Mouse (Mus musculus): ENCODE measurements around the gene Tspyl3. TPM values are rescaled to one million over a fixed set of nuclear protein-coding genes. Genes with fewer than 3 reads are reported as not detected.

Gene Tspyl3
- polyA plus RNA-seq, 1 experiment from 2014 or later = 16.0 TPM

DNA sequence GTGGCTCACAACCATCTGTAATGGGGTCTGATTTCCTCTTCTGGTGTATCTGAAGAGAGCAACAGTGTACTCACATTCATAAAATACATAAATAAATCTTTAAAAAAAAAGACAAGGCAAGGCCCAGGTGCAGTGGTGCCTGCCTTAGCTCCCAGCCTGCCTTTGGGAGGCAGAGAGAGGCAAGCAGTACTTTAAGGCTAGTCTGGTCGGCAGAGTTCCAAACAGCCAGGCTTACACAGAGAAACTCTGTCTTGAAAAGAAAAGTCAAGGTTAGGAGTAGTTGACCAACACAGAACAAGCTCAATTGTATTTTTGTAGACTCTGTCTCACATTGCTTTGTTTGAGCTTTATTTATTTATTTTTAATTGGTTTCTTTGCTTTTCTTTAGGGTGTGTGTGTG lies 22.5 kb downstream of the Tspyl3 start:
- H3K36me3 ChIP-seq = peaks cover 82% of the 10 kb centered on the region
- no peak overlapping the region for H3K4me2 ChIP-seq (replicated peaks)
- WGBS = 72% methylated on average over 1 of the region's 1 CpGs
- H3K4me1 ChIP-seq = no peaks in the 10 kb centered on the region
- H3K27ac ChIP-seq (replicated peaks) = no peak overlapping the region
- H3K9ac ChIP-seq = no peak overlapping the region
- no peak overlapping the region for H3K4me3 ChIP-seq (replicated peaks)
- no peaks in the 10 kb centered on the region for H3K9me3 ChIP-seq (replicated peaks)
- H3K27me3 ChIP-seq = no peaks in the 10 kb centered on the region
- no peak for ATAC-seq (ENCODE audit: insufficient number of reproducible peaks, low FRiP score, low TSS enrichment, low read depth)

GRCm38 (mm10) chr2:153199114-153199513 lies 26.1 kb downstream of the Tspyl3 start:
- Histone ChIP-seq H3K4me1 (no peaks in the 10 kb centered on the region), H3K4me2 (replicated peaks) (no peak overlapping the region), H3K27me3 (no peaks in the 10 kb centered on the region), H3K9me3 (replicated peaks) (no peaks in the 10 kb centered on the region), H3K9ac (no peak overlapping the region), H3K27ac (replicated peaks) (no peak overlapping the region), H3K36me3 (peaks cover 74% of the 10 kb centered on the region), H3K4me3 (replicated peaks) (no peak overlapping the region)
- 85% methylated on average over 2 of the region's 2 CpGs for WGBS
- no peak for ATAC-seq (ENCODE audit: insufficient number of reproducible peaks, low FRiP score, low TSS enrichment, low read depth)

- Histone ChIP-seq H3K27ac (replicated peaks) (no peak overlapping the region), H3K27me3 (no peaks in the 10 kb centered on the region), H3K9me3 (replicated peaks) (no peaks in the 10 kb centered on the region), H3K4me3 (replicated peaks) (no peak overlapping the region), H3K4me1 (no peaks in the 10 kb centered on the region), H3K4me2 (replicated peaks) (no peak overlapping the region), H3K9ac (no peak overlapping the region), H3K36me3 (peaks cover 72% of the 10 kb centered on the region)
- 76% methylated on average over 5 of the region's 5 CpGs for WGBS
- 0 out of 2 replicates have a peak, but pooled peaks have one; percentile 13 for ATAC-seq (ENCODE audit: insufficient number of reproducible peaks, low FRiP score, low TSS enrichment, low read depth)
Measured at GRCm38 (mm10) chr2:153198485-153198884, 26.8 kb downstream of the Tspyl3 start.

GRCm38 (mm10) chr2:153194255-153194654 lies 31.0 kb downstream of the Tspyl3 start:
- H3K4me3 ChIP-seq (replicated peaks) = no peak overlapping the region
- no peak for ATAC-seq (ENCODE audit: insufficient number of reproducible peaks, low FRiP score, low TSS enrichment, low read depth)
- H3K27me3 ChIP-seq = no peaks in the 10 kb centered on the region
- H3K4me1 ChIP-seq = no peaks in the 10 kb centered on the region
- 95% methylated on average over 3 of the region's 3 CpGs for WGBS
- H3K9ac ChIP-seq = no peak overlapping the region
- H3K4me2 ChIP-seq (replicated peaks) = no peak overlapping the region
- H3K9me3 ChIP-seq (replicated peaks) = no peaks in the 10 kb centered on the region
- H3K36me3 ChIP-seq = peaks cover 80% of the 10 kb centered on the region
- no peak overlapping the region for H3K27ac ChIP-seq (replicated peaks)

- no peaks in the 10 kb centered on the region for H3K4me1 ChIP-seq
- no peak overlapping the region for H3K27ac ChIP-seq (replicated peaks)
- ATAC-seq (ENCODE audit: insufficient number of reproducible peaks, low FRiP score, low TSS enrichment, low read depth) = no peak
- no peak overlapping the region for H3K4me3 ChIP-seq (replicated peaks)
- no peak overlapping the region for H3K4me2 ChIP-seq (replicated peaks)
- peaks cover 91% of the 10 kb centered on the region for H3K36me3 ChIP-seq
- no peaks in the 10 kb centered on the region for H3K9me3 ChIP-seq (replicated peaks)
- no peaks in the 10 kb centered on the region for H3K27me3 ChIP-seq
- no peak overlapping the region for H3K9ac ChIP-seq
- 82% methylated on average over 2 of the region's 2 CpGs for WGBS
Measured at GRCm38 (mm10) chr2:153191242-153191641, 34.0 kb downstream of the Tspyl3 start.

DNA sequence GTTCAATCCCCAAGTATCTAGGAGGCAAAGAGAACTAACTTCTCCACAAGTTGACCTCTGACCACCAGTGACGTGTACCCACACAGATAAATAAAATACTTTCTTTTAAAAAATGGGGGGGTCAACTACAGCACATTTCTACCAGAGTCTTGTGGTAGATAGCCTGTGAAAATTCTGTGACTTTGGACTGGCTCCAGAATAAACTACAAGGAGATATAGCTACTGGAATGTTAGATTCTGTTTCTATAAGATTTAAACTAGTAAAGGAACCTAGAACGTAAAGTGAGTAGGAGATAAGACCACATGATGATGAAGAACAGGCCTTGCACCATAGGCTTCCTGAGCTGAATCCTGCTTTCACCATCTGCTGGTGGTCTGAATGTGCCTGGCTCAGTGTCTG lies 37.4 kb downstream of the Tspyl3 start:
- ATAC-seq (ENCODE audit: insufficient number of reproducible peaks, low FRiP score, low TSS enrichment, low read depth) = no peak
- no peaks in the 10 kb centered on the region for H3K27me3 ChIP-seq
- H3K4me1 ChIP-seq = no peaks in the 10 kb centered on the region
- no peak overlapping the region for H3K4me3 ChIP-seq (replicated peaks)
- H3K27ac ChIP-seq (replicated peaks) = no peak overlapping the region
- H3K9ac ChIP-seq = no peak overlapping the region
- no peak overlapping the region for H3K4me2 ChIP-seq (replicated peaks)
- peaks cover 92% of the 10 kb centered on the region for H3K36me3 ChIP-seq
- H3K9me3 ChIP-seq (replicated peaks) = no peaks in the 10 kb centered on the region
- 85% methylated on average over 2 of the region's 2 CpGs for WGBS

DNA sequence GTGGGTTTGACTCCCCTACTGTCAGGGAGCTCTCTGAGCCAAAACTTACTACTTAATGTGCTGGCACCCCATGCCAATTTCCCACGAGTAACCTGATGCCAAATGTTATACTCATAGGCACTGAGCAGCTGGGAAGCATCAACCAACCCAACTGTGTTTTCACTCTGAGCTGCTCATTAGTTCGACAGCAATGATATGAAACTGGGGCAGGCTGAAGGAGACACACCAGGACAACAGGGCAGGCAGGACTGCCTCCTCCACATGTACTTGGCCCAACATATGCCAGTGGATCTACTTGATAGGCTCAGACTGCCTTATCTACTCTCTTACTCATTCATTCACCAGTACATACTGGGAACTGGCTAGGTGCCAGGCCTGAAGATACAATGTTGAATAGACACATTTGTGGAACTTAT lies 39.1 kb downstream of the Tspyl3 start:
- H3K36me3 ChIP-seq = peaks cover 91% of the 10 kb centered on the region

DNA sequence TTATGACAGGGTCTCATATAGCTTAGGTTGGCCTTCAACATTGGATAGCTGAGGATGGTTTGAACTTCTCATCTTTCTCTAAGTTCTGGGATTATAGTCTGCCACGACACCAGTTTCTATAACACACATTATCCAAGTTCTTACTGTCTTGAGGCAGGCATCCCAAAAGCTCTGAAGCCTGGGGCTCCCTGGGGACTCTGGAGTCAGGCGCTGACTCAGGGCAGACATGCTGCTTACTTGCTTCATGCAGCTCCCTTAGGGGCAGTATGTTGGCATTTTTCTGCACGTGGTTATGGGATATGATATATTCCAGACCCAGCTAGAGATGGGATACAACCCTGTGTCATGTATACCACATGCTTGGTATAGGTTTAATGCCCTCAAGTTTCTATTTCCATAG lies 45.3 kb downstream of the Tspyl3 start:
- Histone ChIP-seq H3K4me1 (no peaks in the 10 kb centered on the region), H3K4me3 (replicated peaks) (no peak overlapping the region), H3K9ac (no peak overlapping the region), H3K27me3 (no peaks in the 10 kb centered on the region), H3K27ac (replicated peaks) (no peak overlapping the region), H3K4me2 (replicated peaks) (no peak overlapping the region), H3K9me3 (replicated peaks) (no peaks in the 10 kb centered on the region), H3K36me3 (peaks cover 43% of the 10 kb centered on the region)
- WGBS = 59% methylated on average over 3 of the region's 3 CpGs
- ATAC-seq (ENCODE audit: insufficient number of reproducible peaks, low FRiP score, low TSS enrichment, low read depth) = no peak

More for the DNA sequence above, 39.1 kb downstream of the Tspyl3 start:
- no peak for ATAC-seq (ENCODE audit: insufficient number of reproducible peaks, low FRiP score, low TSS enrichment, low read depth)
- no peak overlapping the region for H3K27ac ChIP-seq (replicated peaks)
- WGBS = 46% methylated on average over 2 of the region's 2 CpGs
- no peaks in the 10 kb centered on the region for H3K4me1 ChIP-seq
- H3K4me3 ChIP-seq (replicated peaks) = no peak overlapping the region
- no peaks in the 10 kb centered on the region for H3K9me3 ChIP-seq (replicated peaks)
- H3K27me3 ChIP-seq = no peaks in the 10 kb centered on the region
- no peak overlapping the region for H3K4me2 ChIP-seq (replicated peaks)
- no peak overlapping the region for H3K9ac ChIP-seq

GRCm38 (mm10) chr2:153179126-153179860 lies 45.9 kb downstream of the Tspyl3 start:
- no peak overlapping the region for H3K9ac ChIP-seq
- H3K27me3 ChIP-seq = no peaks in the 10 kb centered on the region
- H3K36me3 ChIP-seq = peaks cover 41% of the 10 kb centered on the region
- no peak overlapping the region for H3K4me2 ChIP-seq (replicated peaks)
- no peak overlapping the region for H3K4me3 ChIP-seq (replicated peaks)
- H3K4me1 ChIP-seq = no peaks in the 10 kb centered on the region
- WGBS = 77% methylated on average over 10 of the region's 10 CpGs
- H3K27ac ChIP-seq (replicated peaks) = no peak overlapping the region
- no peaks in the 10 kb centered on the region for H3K9me3 ChIP-seq (replicated peaks)
- no peak for ATAC-seq (ENCODE audit: insufficient number of reproducible peaks, low FRiP score, low TSS enrichment, low read depth)

GRCm38 (mm10) chr2:153177188-153177587 lies 48.1 kb downstream of the Tspyl3 start:
- 94% methylated on average over 3 of the region's 3 CpGs for WGBS
- Histone ChIP-seq H3K36me3 (peaks cover 25% of the 10 kb centered on the region), H3K27me3 (no peaks in the 10 kb centered on the region), H3K4me2 (replicated peaks) (no peak overlapping the region), H3K27ac (replicated peaks) (no peak overlapping the region), H3K9ac (no peak overlapping the region), H3K4me3 (replicated peaks) (no peak overlapping the region), H3K9me3 (replicated peaks) (no peaks in the 10 kb centered on the region), H3K4me1 (no peaks in the 10 kb centered on the region)
- no peak for ATAC-seq (ENCODE audit: insufficient number of reproducible peaks, low FRiP score, low TSS enrichment, low read depth)

- no peak overlapping the region for H3K27ac ChIP-seq (replicated peaks)
- no peaks in the 10 kb centered on the region for H3K9me3 ChIP-seq (replicated peaks)
- 63% methylated on average over 8 of the region's 8 CpGs for WGBS
- H3K36me3 ChIP-seq = peaks cover 16% of the 10 kb centered on the region; the same call in 1 of the 2 replicates
- H3K4me1 ChIP-seq = no peaks in the 10 kb centered on the region
- no peak overlapping the region for H3K4me3 ChIP-seq (replicated peaks)
- H3K9ac ChIP-seq = no peak overlapping the region
- no peak overlapping the region for H3K4me2 ChIP-seq (replicated peaks)
- no peaks in the 10 kb centered on the region for H3K27me3 ChIP-seq
- no peak for ATAC-seq (ENCODE audit: insufficient number of reproducible peaks, low FRiP score, low TSS enrichment, low read depth)
Measured at GRCm38 (mm10) chr2:153175995-153176570, 49.2 kb downstream of the Tspyl3 start.
